Mouse (Mus musculus): ENCODE results near the gene Akt1. TPM values are rescaled to one million over a fixed set of nuclear protein-coding genes. Genes with fewer than 3 reads are reported as not detected.
A peak's percentile ranks its signal among the peaks of the same experiment; 100 is the strongest.

Gene Akt1
- total RNA-seq, 2 experiments from 2014 or later, result 217 to 237 TPM

DNA sequence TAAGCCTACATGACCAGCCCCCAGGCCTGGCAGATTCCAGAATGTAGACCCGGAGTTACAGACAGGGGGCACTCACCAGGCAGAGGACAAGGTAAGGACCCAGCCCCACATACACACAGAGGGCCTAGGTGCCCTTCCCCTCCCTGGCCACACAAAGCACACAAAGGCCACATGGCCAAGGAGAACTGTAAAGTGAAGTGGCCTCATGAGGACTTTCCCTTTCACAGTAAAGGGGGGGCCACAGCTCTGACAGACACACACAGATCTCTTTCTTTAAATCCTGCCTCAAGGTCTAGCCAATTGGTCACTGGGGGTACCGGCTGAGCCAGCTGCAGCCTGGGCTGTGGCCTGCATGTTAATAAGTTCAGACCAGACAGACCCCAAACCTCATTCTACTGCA, 10.6 kb downstream of the Akt1 start:
- no peak for DNase-seq
- intact Hi-C loops (cut with DNase I), result no loop called here

- DNase-seq, result no peak
- intact Hi-C loops (cut with DNase I), result no loop called here
These were observed 11.0 kb downstream of the Akt1 start for GRCm38 (mm10) chr12:112663716-112664115.

GRCm38 (mm10) chr12:112663303-112663702, 11.4 kb downstream of the Akt1 start:
- intact Hi-C loops (cut with DNase I), result no loop called here
- no peak for DNase-seq

DNA sequence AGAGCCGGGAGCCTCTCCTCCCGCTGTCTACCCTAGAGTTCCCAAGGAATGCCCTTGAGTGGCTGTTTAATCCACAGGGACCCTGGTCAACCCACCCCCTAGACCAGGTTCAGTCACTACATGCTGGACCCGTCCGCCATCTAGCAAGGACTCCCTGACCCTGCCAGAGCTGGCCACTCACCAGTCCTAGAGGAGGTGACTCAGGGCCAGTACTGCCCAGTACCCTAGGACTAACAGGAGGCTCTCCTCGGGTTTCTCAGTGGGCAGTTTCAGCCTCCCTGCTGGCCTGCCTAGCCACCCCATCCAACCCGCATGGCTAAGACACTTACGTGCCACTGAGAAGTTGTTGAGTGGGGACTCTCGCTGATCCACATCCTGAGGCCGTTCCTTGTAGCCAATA, 12.8 kb downstream of the Akt1 start:
- intact Hi-C loops (cut with DNase I), result loop anchor here (2.0 kb wide), 1 partner anchor 45 kb away; no protein-coding TSS in a partner anchor
- DNase-seq, result no peak

DNA sequence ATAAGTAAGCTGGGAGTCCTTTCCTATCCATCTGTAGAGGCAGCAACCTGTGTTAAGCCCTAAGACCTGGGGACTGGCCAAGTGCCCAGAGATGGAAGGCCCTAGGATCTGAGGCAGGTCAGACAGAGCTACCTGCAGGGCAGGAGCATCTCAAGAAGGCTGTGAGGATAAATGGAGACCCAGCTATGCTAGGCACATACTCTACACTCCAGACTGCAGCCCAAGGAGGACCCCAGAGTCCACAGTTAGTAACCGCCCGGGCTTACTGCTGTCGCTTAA, 13.4 kb downstream of the Akt1 start:
- no peak for DNase-seq
- intact Hi-C loops (cut with DNase I), result loop anchor here (2.0 kb wide), 1 partner anchor 46 kb away; no protein-coding TSS in a partner anchor

- no peak for DNase-seq
- intact Hi-C loops (cut with DNase I), result loop anchor here (2.0 kb wide), 1 partner anchor 46 kb away; no protein-coding TSS in a partner anchor
These were observed 13.9 kb downstream of the Akt1 start for GRCm38 (mm10) chr12:112660576-112661326.

DNA sequence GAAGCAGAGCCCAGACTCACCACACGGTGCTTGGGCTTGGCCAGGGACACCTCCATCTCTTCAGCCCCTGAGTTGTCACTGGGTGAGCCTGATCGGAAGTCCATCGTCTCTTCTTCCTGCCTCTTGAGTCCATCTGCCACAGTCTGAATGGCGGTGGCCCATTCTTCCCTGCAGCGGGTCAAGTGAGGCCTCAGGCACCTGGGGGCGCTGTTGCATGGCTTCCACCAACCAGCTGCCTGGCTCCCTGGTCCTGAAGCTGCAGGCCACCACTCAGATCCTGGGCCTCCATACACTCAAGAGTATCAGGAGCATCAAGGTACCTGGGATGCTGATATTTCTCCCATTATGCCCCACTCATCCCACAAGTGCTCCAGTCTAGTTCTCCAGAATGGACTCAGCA, 15.6 kb downstream of the Akt1 start:
- intact Hi-C loops (cut with DNase I), result loop anchor here (2.0 kb wide), 1 partner anchor 16 kb away; the partner anchor contains the start of gene Akt1
- peak; percentile 81 to 90 for DNase-seq

DNA sequence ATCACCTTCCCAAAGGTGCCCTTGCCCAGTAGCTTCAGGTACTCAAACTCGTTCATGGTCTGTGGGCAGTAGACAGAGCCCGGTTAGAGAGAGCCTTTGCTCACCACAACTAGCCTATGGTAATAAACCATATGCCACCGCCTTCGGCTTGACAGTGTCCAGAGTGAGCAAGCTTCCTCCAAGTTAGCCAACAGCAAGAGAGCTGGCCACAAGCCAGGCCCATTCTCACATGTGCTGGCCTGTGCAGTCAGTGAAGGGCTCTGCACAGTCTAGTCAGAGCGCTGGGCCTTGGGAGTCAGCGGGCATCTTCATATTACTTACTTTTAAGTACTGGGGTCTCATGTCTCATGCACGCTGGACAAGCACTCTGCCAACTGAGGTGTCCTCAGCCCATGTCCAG, 16.1 kb downstream of the Akt1 start:
- intact Hi-C loops (cut with DNase I), result loop anchor here (2.0 kb wide), 1 partner anchor 16 kb away; the partner anchor contains the start of gene Akt1
- peak; percentile 51 to 56 for DNase-seq

DNA sequence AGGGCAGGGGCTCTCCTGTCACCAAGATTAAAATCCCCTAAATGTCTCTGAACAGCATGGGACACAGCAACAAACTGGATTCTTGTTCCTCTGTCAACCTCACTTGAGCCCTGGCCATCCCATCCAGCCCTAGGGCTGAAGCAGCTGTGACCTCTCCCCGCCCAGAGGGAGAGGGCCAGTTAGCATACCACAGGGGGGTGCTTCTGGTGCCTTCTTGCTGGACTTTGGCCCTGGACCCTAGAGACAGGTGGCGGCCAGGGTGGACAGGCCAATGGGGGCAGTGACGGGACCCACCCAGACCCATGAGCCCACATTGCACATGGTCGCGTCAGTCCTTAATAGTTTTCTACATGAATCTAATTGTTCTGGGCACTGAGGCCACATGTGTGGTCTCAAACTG, 20.6 kb downstream of the Akt1 start:
- DNase-seq, result no peak
- intact Hi-C loops (cut with DNase I), result no loop called here

DNA sequence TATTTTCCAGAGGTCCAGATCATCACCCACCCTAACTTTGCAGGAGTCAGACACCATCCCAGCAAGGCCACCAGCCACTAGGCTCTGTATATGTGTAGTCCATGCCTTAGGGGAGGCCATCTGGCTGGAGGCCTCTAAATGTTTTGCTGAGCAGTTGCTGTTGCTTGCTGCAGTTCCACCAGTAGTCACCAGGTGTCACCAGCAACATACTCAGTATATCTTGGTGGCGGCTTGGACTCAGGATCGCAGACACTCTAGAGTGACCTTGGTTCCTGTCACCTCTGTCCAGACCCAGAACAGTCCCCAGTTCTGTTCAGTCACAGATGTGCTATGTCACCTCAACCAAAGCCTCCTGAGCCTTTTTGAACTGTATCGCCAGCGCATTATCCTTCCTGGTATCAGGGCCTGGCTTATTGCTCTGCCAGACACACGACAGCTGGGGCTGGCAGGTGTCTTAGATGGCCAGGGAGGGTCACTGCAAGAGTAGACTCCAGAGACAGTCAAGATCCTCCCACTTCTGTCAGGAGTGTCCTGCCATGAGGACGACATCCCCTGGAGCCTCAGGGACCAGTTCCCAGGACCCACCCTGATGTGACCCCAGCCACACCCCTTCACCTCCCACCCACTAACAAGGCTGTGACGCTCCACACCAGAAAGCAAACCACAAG, 21.4 kb downstream of the Akt1 start:
- intact Hi-C loops (cut with DNase I), result loop anchor here (1.0 kb wide), 1 partner anchor 54 kb away; no protein-coding TSS in a partner anchor
- peak; percentile 86 to 92 for DNase-seq

DNA sequence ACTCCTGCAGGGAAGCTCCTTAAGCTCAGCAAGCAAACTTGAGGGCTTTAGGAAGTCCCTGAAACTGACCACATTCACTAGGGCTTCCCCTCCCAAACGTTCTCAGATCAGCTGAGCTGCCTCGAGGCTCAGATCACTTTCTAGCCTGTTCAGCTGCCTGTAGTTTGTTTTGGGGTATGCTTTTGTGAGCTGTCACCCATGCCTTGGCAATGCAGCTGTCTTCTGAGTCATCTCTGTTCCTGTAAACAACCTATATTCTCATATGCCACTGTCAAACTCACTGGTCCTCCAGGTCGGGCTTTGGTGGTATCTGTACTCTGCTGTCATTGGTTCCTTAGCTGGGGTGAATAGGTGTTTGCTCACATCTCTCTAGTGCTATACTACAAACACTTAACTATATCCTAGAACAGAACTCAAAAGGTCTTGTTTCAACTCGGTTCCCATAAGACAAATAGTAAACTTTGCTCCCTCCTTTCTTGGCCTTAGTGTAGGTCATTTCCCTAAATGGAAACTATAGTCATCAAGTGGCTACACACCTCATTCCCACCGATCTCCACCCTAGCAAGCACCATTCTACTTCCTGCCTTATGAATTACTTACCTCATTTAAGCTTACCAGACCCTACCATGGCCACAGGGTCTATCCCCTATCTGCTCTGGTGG, 22.8 kb downstream of the Akt1 start:
- intact Hi-C loops (cut with DNase I), result no loop called here
- no peak for DNase-seq

- intact Hi-C loops (cut with DNase I), result no loop called here
- DNase-seq, result no peak
These were observed 26.6 kb downstream of the Akt1 start for GRCm38 (mm10) chr12:112648081-112648480.

- intact Hi-C loops (cut with DNase I), result no loop called here
- DNase-seq, result no peak
These were observed 28.5 kb downstream of the Akt1 start for GRCm38 (mm10) chr12:112646139-112646538.

- DNase-seq, result peak in 1 of 2 experiments; percentile 37
- intact Hi-C loops (cut with DNase I), result no loop called here
These were observed 29.7 kb downstream of the Akt1 start for GRCm38 (mm10) chr12:112644855-112645506.

- intact Hi-C loops (cut with DNase I), result no loop called here
- DNase-seq, result peak; percentile 98 to 99
These were observed 30.4 kb downstream of the Akt1 start, which contains the start of gene Siva1 for GRCm38 (mm10) chr12:112644180-112644854. Gene Siva1, plus strand, starts transcription at chr12:112644679.

DNA sequence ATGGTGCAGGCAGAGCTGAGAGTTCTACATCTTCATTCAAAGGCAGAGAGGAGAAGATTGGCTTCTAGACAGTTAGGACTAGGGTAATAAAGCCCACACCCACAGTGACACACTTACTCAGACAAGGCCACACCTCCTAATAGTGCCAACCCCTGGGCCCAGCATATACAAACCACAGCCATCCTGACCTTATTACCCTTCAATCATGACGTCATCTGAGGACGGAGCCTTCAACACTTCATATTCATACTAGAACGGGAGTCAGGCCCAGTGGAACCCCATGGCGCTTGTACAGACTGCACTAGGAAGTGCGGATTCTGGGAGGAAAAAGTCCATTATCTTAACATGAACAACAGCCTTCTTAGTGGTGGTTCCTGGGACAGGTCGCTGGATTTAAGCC, 31.6 kb downstream of the Akt1 start:
- intact Hi-C loops (cut with DNase I), result no loop called here
- no peak for DNase-seq

DNA sequence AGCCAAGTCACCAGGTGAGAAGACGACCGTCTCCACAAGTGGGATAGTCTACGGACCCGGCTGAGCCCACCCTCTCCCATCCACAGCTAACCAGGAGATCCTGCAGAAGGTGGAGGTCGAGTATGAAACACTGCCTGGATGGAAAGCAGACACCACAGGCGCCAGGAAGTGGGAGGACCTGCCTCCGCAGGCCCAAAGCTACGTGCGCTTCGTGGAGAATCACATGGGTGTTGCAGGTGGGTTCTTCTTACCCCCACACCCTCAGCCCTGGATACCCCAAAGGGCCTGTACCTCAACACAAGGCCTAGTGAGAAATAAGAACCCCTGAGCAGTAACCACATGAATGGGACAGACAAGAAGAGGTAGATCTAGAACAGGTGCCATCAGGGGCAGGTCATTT, 35.2 kb downstream of the Akt1 start:
- DNase-seq, result no peak
- intact Hi-C loops (cut with DNase I), result no loop called here

DNA sequence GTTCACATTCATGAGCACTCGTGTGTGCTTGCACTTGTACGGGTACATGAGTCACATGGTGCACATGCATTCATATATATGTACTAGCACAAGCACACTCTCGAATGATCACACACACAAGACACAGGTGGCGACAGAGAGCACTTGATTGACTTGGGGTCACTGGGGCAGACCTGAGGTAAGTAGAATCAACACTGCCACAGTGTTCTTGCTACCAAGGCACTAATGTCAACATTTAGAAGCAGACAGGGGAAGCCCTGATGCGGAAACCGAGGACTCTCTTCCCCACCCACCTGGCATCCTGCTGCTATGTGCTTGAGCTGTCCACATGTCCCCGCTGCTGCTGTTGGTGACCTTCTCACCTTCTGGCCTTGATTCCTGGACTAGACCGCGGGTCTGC, 41.0 kb downstream of the Akt1 start:
- intact Hi-C loops (cut with DNase I), result no loop called here
- DNase-seq, result no peak

DNA sequence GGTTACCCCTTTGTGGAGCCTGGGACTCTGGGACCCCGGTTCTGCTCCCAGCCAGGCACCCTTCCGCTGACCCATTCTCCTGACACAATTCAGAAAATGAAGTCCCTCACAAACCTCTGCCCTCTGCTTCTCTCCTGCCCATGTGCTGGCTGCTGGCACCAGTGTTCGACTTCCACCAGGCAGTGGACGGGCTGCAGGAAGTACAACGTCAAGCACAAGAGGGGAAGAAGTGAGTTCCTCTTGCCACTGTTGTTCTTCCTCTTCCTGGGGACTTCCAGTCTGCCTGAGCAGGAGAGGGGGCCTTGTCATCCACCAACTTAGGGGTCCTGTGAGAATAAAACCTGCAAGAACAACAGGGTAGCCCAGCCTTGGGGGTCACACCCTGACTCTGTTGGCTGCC, 41.8 kb downstream of the Akt1 start:
- DNase-seq, result no peak
- intact Hi-C loops (cut with DNase I), result no loop called here

DNA sequence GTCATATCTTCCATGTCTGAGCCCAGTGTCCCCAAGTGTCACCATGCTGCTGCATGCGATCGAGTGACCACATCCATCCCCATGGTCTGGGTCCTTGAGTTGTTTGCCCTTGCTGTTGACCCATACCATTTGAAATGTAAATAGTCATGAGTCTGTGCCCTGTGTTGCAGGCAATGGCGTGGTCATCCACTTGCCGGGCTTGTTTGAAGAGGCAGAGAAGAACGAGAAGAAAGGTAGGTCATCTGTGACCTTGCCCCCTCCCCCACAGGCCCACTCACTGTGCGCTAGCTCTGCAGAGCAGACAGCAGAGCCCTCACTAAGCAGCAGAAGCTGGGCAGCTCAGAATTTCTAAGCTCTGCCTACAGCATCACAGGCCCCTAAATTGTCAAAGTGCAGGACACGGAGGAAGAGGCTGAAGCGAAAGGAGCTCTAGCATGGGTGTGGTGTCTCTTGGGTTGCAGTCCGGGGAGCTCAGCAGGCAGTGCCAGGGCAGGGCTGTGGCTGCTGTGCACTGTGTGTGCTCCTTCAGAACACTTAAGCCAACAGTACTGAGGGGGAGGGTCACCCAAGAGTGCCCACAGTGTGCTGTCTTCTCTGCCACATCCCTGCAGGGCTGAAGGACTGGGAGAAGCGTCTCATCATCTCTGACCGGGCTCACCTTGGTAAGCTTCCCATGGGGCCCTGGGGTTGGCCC, 42.5 kb downstream of the Akt1 start:
- intact Hi-C loops (cut with DNase I), result no loop called here
- no peak for DNase-seq

Data from heart, postnatal 14 days (tissue).